Mouse (Mus musculus): ENCODE measurements around the gene Adam1a.

Adam1a gene

DNA sequence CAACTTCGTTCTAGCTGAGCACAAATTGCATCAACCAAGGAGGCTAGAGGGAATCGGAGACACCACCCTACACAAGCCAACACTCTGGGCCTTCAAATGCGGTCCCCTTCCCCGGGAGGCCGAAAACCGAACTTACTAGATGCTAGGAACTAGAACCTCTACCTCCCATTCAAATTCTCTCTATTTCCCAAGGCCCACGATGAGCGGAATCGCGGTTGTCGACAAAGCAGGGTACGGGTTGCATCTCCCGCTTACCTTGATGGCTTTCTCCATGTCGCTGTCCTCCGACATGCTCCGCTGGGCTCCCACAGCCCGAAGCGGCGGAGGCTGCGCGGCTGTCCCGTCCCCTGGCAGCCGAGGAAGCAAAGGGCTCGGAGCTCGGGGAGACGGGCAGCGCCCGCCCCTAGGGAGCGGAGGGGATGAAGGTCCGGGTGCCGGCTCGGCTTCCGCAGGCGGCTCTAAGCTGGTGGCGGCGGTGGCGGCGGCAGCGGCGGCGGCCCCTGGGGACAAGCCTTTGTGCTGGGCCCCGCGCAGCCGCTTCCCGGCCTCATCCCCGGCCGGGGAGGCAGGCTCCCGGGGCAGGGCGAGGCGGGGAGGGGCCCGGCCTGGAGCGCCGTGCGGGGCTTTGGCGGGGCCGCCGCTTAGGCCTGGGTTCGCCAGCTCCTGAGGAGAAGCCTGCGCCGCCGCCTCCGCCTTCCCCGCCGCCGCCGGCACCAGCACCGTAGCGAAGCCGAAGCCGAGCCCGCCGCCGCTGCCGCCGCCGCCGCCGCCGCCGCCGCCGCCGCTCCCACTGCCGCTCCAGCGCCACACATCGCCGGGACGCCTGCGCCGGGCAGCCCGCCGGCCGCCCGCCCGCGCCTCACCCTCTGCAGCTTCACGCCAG, at the start of gene Adam1a, which contains the start of gene Gm42878:
Gene Adam1a, minus strand, starts transcription at position 573 of the 883 bp plus-strand sequence.
Gene Gm42878, minus strand, starts transcription at position 573 of the 883 bp plus-strand sequence.
- peak; percentile 41; the same call in 1 of the 2 replicates for ATAC-seq (ENCODE audit: insufficient number of reproducible peaks, low FRiP score, low TSS enrichment)

DNA sequence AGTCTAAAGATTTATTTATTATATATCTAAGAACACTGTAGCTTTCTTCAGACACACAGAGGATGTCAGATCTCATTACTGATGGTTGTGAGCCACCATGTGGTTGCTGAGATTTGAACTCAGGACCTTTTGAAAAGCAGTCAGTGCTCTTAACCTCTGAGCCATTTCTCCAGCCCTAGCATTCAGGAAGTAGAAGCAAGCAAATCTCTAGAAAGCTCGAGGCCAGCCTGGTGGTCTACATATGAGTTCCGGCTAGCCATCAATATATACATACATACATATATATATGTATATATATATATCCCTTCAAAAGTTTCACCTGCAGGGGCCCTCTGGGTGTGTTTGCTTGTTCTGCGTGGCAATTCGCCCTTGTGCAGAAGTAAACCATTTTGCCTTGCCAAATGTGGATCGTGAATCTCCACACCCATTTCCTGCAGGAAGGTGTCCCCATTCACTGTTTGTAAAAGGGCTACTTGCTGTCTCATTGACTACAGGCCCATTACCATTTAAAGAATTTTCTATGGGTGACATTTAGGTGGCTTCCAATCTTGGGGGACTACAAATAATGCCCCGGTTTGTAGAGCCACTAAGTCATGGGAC, 49.5 kb upstream of the Adam1a start:
- ATAC-seq (ENCODE audit: insufficient number of reproducible peaks, low FRiP score, low TSS enrichment) = no peak

- peak; percentile 61; the same call in 1 of the 2 replicates for ATAC-seq (ENCODE audit: insufficient number of reproducible peaks, low FRiP score, low TSS enrichment)
Observed at GRCm38 (mm10) chr5:121593451-121594401, 48.4 kb upstream of the Adam1a start, which contains the start of gene Aldh2. Gene Aldh2 (minus strand): TSS chr5:121593824.

GRCm38 (mm10) chr5:121592816-121593407, 47.6 kb upstream of the Adam1a start:
- no peak for ATAC-seq (ENCODE audit: insufficient number of reproducible peaks, low FRiP score, low TSS enrichment)

DNA sequence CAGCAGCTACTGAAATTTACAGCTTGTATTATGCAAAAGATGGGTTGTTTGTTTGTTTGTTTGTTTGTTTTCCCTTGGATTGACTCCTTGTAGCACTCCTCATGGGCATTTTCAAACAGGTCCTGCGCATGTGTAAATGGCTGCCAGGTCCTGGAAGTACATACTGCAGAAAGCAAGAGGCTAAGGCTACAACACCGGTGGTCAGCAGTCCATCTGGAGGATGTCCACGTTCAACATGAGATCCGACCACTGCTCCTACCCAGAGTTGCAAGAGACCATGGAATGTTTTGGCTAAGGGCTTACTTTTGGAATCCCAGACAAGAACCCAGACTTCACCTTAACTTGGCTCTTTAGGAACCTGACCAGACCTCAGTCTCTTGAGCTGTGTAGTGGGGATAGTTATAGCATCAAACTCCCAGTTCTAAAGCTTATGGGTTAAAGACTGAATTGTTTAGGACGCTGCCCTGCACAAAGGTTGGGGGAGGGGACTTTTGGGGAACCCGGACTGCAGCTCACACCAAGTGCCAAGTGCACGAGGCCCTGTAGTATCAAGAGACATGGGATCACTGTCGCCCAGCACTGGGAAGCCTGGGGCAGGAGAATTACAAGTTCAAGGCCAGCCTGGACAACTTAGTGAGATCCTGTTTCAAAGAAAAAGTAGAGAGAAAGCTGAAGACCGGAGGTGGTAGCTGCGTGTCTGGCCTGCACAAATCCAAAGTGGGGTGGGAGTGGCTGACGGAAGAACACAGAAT, 47.0 kb upstream of the Adam1a start:
- ATAC-seq (ENCODE audit: insufficient number of reproducible peaks, low FRiP score, low TSS enrichment) = no peak

DNA sequence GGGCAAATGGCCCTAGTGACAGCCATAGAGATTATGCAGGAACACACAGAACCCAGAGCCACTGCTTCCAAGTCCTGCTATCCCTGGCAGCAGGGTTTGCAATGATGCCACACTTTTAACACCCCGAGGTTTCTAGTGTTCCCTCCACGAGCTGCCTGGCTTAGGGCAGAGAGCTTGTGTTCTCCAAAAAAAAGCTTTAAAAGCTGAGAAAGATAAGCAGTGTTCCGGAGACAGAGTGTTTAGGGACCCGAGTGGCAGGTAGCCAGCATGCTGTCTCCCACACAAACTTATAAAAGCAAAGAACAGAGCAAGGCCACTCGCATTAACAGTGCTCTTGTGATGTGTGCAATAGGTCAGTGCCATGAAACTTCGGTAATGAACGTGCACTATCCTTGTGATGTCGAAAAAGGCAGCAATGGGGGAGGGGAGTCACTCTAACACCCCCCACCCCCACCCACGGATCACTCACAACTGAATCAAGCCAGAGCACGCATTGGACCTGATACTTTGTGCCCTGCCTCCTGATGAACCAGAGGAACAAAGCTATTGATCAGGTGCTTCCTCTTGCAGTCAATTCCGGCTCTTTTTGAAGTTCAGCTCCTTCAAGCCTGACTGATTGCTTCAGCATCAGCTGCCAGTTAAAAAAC, 46.3 kb upstream of the Adam1a start:
- ATAC-seq (ENCODE audit: insufficient number of reproducible peaks, low FRiP score, low TSS enrichment) = no peak

- ATAC-seq (ENCODE audit: insufficient number of reproducible peaks, low FRiP score, low TSS enrichment) = no peak
Observed at GRCm38 (mm10) chr5:121589928-121590327, 44.6 kb upstream of the Adam1a start.

GRCm38 (mm10) chr5:121586400-121587039, 41.2 kb upstream of the Adam1a start:
- no peak for ATAC-seq (ENCODE audit: insufficient number of reproducible peaks, low FRiP score, low TSS enrichment)

DNA sequence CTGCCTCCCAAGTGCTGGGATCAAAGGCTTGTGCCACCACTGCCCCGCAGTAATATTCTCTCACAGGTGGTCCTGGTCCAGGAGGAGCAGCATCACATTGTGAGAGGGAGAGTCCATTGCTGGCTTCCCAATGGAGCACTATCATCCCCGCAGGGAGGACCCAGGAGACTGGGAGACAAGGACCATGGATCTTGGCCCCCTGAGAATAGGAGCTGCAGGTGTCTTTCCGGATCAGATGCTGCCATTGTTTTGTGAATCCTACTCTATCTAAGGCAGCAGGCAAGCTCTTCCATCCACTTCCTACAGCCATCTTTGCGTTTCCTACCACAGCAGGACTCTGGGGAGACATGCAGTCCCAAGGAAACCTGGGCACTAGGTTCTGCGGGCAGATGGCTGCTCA, 40.4 kb upstream of the Adam1a start:
- ATAC-seq (ENCODE audit: insufficient number of reproducible peaks, low FRiP score, low TSS enrichment) = no peak

DNA sequence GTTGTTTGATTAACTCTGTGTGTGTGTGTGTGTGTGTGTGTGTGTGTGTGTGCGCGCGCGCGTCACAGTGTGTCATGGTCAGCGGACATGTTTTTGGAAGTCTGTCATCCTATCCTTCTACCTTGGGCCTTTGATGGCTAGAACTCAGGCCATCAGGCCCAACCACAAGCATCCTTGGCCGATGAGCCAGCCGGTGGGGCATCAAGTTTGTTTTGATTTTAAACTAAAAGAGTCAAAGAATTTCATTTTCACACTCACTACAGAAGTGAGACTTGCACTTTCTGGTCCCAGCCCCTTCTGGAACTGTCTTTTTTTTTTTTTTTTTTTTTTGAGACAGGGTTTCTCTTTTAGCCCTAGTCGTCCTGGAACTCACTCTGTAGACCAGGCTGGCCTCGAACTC, 39.7 kb upstream of the Adam1a start:
- ATAC-seq (ENCODE audit: insufficient number of reproducible peaks, low FRiP score, low TSS enrichment) = no peak

GRCm38 (mm10) chr5:121583765-121584501, 38.7 kb upstream of the Adam1a start:
- ATAC-seq (ENCODE audit: insufficient number of reproducible peaks, low FRiP score, low TSS enrichment) = no peak; the same call in 1 of the 2 replicates

GRCm38 (mm10) chr5:121581945-121582344, 36.7 kb upstream of the Adam1a start:
- ATAC-seq (ENCODE audit: insufficient number of reproducible peaks, low FRiP score, low TSS enrichment) = no peak

GRCm38 (mm10) chr5:121576927-121577488, 31.7 kb upstream of the Adam1a start:
- ATAC-seq (ENCODE audit: insufficient number of reproducible peaks, low FRiP score, low TSS enrichment) = no peak

DNA sequence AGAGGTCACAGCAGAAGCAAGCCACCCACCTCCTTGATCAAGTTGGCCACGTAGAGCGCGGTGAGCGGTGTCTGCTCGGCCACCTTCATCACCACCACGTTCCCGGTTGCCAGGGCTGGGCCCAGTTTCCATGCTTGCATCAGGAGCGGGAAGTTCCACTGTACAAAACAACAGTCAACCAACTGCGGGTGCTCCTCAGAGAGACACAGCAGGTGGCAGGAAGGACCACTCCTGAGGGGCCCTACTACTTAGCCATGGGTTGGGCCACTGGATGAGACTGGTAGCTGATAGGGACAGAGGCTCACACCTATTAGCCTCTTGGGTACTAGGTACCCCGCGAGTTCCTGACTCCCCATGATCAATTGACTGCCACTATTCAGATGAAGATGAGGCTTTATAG, 30.6 kb upstream of the Adam1a start:
- ATAC-seq (ENCODE audit: insufficient number of reproducible peaks, low FRiP score, low TSS enrichment) = no peak

DNA sequence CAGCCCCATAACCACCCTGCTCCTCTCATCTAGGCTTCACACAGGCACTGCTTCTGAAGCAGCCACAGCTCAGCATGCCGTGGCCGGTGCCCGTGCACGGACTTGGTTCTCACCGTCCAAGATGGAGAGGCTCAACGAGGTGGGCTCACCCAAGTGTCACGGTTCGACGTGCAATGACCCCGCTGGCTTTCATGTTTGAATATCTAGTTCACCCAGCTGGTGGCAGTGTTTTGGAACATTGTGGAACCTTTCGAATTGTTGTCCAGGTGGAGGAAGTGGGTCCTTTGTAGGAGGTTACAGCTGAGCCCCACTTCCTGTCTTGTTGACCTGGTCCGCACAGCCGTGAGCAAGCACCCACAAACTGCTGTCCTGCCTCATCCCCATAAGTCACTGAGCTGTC, 28.9 kb upstream of the Adam1a start:
- no peak for ATAC-seq (ENCODE audit: insufficient number of reproducible peaks, low FRiP score, low TSS enrichment)

DNA sequence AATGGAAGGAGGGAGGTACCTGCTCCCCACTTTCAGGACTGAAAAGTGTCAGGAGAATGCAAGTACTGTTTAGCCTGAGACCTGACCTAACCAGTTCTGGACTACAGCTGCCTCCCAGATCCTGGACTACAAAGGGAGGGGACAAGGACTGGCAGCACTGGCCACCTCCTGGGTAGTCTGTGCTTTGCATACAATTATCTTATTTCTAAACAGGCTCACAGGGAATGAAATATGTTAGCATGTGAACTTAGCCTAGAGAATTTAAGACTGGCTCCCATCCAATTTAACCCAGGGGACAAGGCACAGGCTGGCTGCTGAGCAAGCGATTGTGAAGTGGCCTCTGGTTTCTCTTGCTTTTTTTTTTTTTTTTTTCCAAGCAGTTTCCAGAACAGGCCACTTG, 25.5 kb upstream of the Adam1a start:
- no peak for ATAC-seq (ENCODE audit: insufficient number of reproducible peaks, low FRiP score, low TSS enrichment)

- ATAC-seq (ENCODE audit: insufficient number of reproducible peaks, low FRiP score, low TSS enrichment) = no peak
Observed at GRCm38 (mm10) chr5:121569881-121570420, 24.7 kb upstream of the Adam1a start.

Measured in cerebellum, adult (tissue).